Mouse (Mus musculus): ENCODE measurements around the gene Phf19.

DNA sequence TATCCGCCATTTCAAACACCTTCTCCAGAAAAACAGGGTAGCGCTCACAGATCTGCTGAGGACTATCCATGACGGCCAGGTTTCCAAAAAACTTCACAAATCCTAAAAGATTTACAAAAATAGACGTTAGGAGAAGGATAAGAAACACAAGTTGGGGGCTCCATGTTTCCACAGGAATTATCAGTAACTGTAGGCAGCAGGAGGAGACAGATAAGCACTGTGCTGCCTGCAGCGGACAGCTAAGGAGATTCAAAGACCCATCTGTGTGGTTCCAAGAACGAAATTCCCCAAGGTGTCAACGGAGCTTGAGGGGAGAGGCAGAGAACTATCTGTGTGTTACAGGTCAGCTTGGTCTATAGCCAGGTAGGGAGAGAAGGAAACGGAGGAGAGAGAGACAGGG is 56.1 kb downstream of the Phf19 start:
- TF ChIP-seq CTCF (IDR thresholded peaks at IDR 0.05; ENCODE audit: low read depth, low read length) (no peak), POLR2A (IDR thresholded peaks at IDR 0.05; ENCODE audit: borderline replicate concordance, low read depth, low read length) (no peak)

All from bone marrow macrophage, adult 2 months (primary cell).